Mouse (Mus musculus) kidney, adult 2 months (tissue): ENCODE measurements around the gene Tmem246. TPM values are rescaled to one million over a fixed set of nuclear protein-coding genes. Genes with fewer than 3 reads are reported as not detected.
"Not testable (repeated sequence)": the region's sequence is repeated elsewhere in the genome, so short reads cannot be mapped to it uniquely, and the experiment has no call there.

ENCODE experiments used
- DNase-seq: peaks from one replicate; pipeline ENCODE4 v3.0.0; 2021
- H3K27ac ChIP-seq: fragments of 200-500 bp; 2 replicates; pipeline ENCODE4 v1.5.1; 2012; ENCODE audit warnings: low read depth, low read length, control low read depth, inconsistent platforms; ENCODE audit not compliant: insufficient read depth
- H3K27me3 ChIP-seq: fragments of 200-500 bp; replicated peaks from 2 replicates; pipeline ENCODE4 v1.6.1; 2012; ENCODE audit warnings: mild to moderate bottlenecking, moderate library complexity, low read length, inconsistent platforms; ENCODE audit not compliant: control insufficient read depth, insufficient read depth
- H3K36me3 ChIP-seq: fragments of 200-500 bp; 2 replicates; pipeline ENCODE4 v1.6.1; 2012; ENCODE audit warnings: mild to moderate bottlenecking, moderate library complexity, low read length, inconsistent platforms; ENCODE audit not compliant: control insufficient read depth, insufficient read depth
- H3K4me1 ChIP-seq: fragments of 200-500 bp; 2 replicates; pipeline ENCODE4 v1.6.1; 2011; ENCODE audit warnings: low read length; ENCODE audit not compliant: control insufficient read depth, insufficient read depth
- H3K4me3 ChIP-seq: fragments of 200-500 bp; 2 replicates; pipeline ENCODE4 v1.5.1; 2011; ENCODE audit warnings: mild to moderate bottlenecking, low read depth, low read length, control low read depth; ENCODE audit not compliant: insufficient read depth
- CTCF ChIP-seq: fragments of 200-500 bp; conservative IDR thresholded peaks from 2 replicates; pipeline ENCODE4 v1.5.1; 2011; ENCODE audit warnings: low read depth, mild to moderate bottlenecking, control low read depth, low read length, moderate library complexity, mixed read lengths; ENCODE audit not compliant: insufficient read depth, insufficient read length
- POLR2A ChIP-seq: fragments of 200-500 bp; IDR thresholded peaks from one replicate; pipeline ENCODE4 v1.6.1; 2011; ENCODE audit warnings: low read depth, low read length, control low read depth
- WGBS: fragments of 180-500 bp; shearing (Covaris S2); methylation state at CpG from one replicate; pipeline ENCODE4 v1.1.7; 2018; 5-methylcytosine and 5-hydroxymethylcytosine counted together
- polyA plus RNA-seq: library from polyadenylated mRNA; depleted of rRNA; stranded (reverse); fragments of >200 nt; gene quantifications from 2 replicates; pipeline ENCODE4 v1.2.3, GENCODE M21; 2012

Gene Tmem246
- polyA plus RNA-seq, 1 experiment, result 35.8 TPM

DNA sequence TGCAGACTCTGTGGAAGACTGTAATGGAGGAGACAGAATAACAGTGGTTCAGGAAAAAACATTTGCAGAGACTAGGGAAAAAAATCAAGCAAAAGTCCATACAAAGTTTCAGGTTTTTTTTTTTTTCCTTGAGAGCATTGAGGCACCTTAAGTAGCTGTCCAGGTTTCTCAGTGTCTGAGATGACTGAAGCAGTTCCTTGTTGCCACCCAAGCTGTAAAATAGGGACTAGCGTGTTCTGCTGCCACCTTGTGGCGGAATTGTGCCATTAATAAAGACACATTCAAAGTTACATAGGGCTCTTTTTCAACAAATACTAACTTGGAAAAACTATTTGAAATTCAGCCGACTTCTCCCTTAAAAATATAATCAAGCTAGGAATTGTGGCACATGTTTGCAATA is 29.3 kb upstream of the Tmem246 start:
- no peaks in the 10 kb centered on the region for H3K36me3 ChIP-seq
- peak; percentile 85 for DNase-seq
- H3K27ac ChIP-seq, result no peak overlapping the region
- WGBS, result 1% methylated on average over 3 of the region's 3 CpGs
- H3K27me3 ChIP-seq, result no peaks in the 10 kb centered on the region
- TF ChIP-seq CTCF (peak; percentile 82), POLR2A (no peak)
- H3K4me3 ChIP-seq, result no peak overlapping the region
- H3K4me1 ChIP-seq, result no peaks in the 10 kb centered on the region; the same call in 1 of the 2 replicates

DNA sequence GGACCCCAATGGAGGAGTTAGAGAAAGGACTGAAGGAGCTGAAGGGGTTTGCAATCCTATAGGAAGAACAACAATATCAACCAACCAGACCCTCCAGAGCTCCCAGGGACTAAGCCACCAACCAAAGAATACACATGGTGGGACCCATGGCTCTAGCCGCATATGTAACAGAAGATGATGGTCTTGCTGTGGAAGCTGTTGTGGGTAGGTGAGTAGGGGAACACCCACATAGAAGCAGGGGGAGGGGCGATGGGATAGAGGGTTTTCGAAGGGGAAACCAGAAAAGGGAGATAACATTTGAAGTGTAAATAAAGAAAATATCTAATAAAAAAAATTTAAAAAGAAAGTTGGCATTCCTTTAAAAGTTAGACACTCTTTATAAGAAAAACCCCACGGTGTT is 27.3 kb upstream of the Tmem246 start:
- DNase-seq, H3K4me1 ChIP-seq, H3K36me3 ChIP-seq, H3K27me3 ChIP-seq, H3K27ac ChIP-seq, H3K4me3 ChIP-seq: not testable (repeated sequence)
- WGBS, result 94% methylated on average over 4 of the region's 4 CpGs

DNA sequence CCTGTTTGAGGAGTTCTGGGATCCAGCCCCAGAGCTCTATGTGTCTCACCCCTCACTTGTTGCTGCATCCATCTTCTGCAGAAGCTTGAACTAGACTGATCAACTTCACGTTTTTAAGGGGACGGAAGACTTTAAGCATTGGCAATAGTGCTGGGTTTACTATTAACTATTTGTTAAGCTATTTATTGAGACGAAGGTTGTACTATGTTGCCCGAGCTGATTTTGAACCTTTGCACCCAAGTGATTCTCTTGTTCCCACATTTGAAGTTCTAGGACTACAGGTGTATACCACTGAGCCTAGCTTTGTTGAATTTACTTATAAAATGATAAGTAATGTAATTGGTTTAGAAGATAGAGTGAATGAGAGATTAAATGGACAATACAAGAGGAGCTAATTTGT is 26.2 kb upstream of the Tmem246 start:
- no peaks in the 10 kb centered on the region; the same call in 1 of the 2 replicates for H3K4me1 ChIP-seq

DNA sequence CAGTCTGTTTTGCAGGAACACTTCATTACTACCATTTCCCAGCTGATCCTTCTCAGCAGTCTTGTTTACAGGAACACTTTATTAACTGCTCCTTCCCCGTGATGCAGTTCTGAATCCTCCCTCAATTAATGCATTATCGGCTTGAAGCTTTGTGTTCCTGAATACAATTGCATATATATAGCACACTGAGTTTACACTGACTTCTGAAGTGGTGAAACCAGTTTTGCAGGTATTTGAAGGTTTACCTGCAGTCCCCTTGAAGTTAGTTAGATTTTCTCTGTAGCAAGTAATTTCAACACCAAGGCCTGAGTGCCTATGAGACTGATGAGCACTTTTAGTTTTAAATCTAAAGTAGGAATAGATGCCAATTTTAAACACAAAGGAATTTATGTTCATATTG is 24.6 kb upstream of the Tmem246 start:
- TF ChIP-seq POLR2A (no peak), CTCF (no peak)
- Histone ChIP-seq H3K4me3 (no peak overlapping the region), H3K27me3 (no peaks in the 10 kb centered on the region), H3K27ac (peak overlapping the region; percentile 31; the same call in 1 of the 2 replicates), H3K36me3 (no peaks in the 10 kb centered on the region), H3K4me1 (no peaks in the 10 kb centered on the region; the same call in 1 of the 2 replicates)
- WGBS, result 57% methylated on average over 2 of the region's 2 CpGs
- DNase-seq, result no peak

More for the DNA sequence above, 26.2 kb upstream of the Tmem246 start:
- H3K27me3 ChIP-seq, result no peaks in the 10 kb centered on the region
- 48% methylated on average over 4 of the region's 4 CpGs for WGBS
- no peak overlapping the region for H3K27ac ChIP-seq
- H3K4me3 ChIP-seq, result no peak overlapping the region
- DNase-seq, result peak; percentile 56
- no peaks in the 10 kb centered on the region for H3K36me3 ChIP-seq
- no peak for TF ChIP-seq CTCF
- no peak for TF ChIP-seq POLR2A

DNA sequence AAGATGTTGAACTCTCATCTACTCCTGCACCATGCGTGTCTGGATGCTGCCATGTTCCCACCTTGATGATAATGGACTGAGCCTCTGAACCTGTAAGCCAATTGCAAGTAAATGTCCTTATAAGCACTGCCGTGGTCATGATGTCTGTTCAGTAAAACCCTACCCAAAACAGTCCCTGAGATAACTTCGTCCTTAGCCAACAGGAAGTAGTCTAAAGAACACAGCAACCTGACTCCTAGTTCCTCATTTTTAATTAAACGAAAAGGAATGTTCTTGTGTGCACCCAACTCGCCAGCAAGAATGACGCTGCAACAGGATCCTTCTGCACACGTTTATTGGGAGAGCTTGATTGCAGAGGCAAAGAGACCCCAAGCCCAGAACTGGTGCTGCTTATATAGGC is 22.2 kb upstream of the Tmem246 start:
- H3K4me3 ChIP-seq, H3K27me3 ChIP-seq, H3K27ac ChIP-seq, H3K4me1 ChIP-seq, H3K36me3 ChIP-seq, DNase-seq: not testable (repeated sequence)
- WGBS, result 86% methylated on average over 7 of the region's 7 CpGs

DNA sequence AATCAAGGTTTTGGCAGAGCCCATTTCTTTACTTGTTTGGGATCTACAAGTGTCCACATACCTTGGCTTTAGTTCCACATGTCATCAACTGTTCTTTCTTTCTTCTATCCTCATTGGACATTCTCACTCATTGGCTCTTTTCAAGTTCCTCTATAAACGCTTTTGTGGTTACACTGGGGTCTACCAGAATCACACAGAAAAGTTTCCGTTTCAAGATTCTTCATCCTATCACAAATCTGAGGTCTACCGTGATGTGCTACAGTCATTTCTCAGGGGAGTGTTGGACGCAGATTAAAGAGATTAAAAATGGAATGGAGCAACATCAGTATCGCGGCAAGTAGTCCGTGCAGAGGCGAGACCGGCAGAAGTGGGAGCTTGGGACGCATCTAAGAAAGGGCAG is 19.2 kb upstream of the Tmem246 start:
- H3K4me3 ChIP-seq, result no peak overlapping the region
- no peaks in the 10 kb centered on the region for H3K4me1 ChIP-seq
- H3K27me3 ChIP-seq, result no peaks in the 10 kb centered on the region
- no peak overlapping the region for H3K27ac ChIP-seq
- WGBS, result 93% methylated on average over 10 of the region's 10 CpGs
- H3K36me3 ChIP-seq, result no peaks in the 10 kb centered on the region
- no peak for DNase-seq
- TF ChIP-seq POLR2A (no peak), CTCF (no peak)

DNA sequence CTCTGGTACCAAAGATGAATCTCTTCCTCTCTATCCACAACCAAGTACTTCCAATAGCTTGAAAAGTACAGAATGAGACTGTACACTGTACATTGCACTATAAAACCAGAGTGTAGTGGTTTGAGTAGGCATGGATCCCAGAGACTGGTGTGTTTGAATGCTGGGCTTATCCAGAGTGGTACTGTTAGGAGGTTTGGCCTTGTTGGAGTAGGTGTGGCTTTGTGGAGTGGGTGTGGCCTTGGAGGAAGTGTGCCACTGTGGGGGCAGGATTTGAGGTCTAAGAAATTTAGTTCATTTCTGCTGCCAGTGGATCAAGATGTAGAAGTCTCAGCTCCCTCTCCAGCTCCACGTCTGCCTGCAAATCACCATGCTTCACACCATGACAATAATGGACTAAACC is 7.8 kb upstream of the Tmem246 start:
- no peak overlapping the region for H3K27ac ChIP-seq
- no peak for DNase-seq
- no peaks in the 10 kb centered on the region for H3K36me3 ChIP-seq
- TF ChIP-seq POLR2A (no peak), CTCF (no peak)
- 90% methylated on average over 1 of the region's 1 CpGs for WGBS
- H3K4me3 ChIP-seq, result no peak overlapping the region
- H3K4me1 ChIP-seq, result no peaks in the 10 kb centered on the region; the same call in 1 of the 2 replicates
- no peaks in the 10 kb centered on the region for H3K27me3 ChIP-seq

DNA sequence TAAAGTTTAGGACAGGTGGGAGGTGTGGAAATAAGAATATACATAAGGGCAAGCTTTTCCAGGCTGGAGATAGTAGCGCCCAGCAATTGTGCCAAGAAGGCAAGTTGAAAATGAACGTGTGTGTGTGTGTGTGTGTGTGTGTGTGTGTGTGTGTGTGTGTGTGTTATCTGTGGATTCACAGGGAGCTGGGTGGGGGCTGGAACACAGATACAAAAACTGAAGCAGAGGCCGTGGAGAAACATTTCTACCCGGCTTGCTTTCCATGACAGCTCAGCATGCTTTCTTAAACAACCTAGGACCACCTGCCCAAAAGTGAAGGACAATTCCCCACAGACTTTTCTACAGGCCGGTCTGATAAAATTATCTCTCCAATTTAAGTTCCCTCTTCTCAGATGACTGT is 6.9 kb upstream of the Tmem246 start:
- Histone ChIP-seq H3K27ac (no peak overlapping the region), H3K4me3 (no peak overlapping the region), H3K36me3 (no peaks in the 10 kb centered on the region), H3K4me1 (no peaks in the 10 kb centered on the region; the same call in 1 of the 2 replicates), H3K27me3 (no peaks in the 10 kb centered on the region)
- DNase-seq, result no peak
- TF ChIP-seq POLR2A (no peak), CTCF (no peak)
- WGBS, result 92% methylated on average over 5 of the region's 5 CpGs
